Mouse (Mus musculus) common myeloid progenitor, adult 5-6 weeks (primary cell): ENCODE data around the gene Erbb3. TPM values are rescaled to one million over a fixed set of nuclear protein-coding genes. Genes with fewer than 3 reads are reported as not detected.
"Not testable (repeated sequence)": the region's sequence is repeated elsewhere in the genome, so short reads cannot be mapped to it uniquely, and the experiment has no call there.

Experiments
- ATAC-seq: replicated peaks from 2 replicates; pipeline ENCODE4 v1.8.0; 2016; ENCODE audit warnings: low read depth, mild to moderate bottlenecking, moderate TSS enrichment, inconsistent platforms; ENCODE audit not compliant: poor library complexity, severe bottlenecking
- total RNA-seq: library from RNA; stranded (forward); fragments of 200-1000, 187-1606 nt; gene quantifications from 2 replicates; pipeline ENCODE4 v1.2.3, GENCODE M21; 2017

Erbb3 gene
- total RNA-seq, 1 experiment from 2014 or later, result 1.8 TPM

DNA sequence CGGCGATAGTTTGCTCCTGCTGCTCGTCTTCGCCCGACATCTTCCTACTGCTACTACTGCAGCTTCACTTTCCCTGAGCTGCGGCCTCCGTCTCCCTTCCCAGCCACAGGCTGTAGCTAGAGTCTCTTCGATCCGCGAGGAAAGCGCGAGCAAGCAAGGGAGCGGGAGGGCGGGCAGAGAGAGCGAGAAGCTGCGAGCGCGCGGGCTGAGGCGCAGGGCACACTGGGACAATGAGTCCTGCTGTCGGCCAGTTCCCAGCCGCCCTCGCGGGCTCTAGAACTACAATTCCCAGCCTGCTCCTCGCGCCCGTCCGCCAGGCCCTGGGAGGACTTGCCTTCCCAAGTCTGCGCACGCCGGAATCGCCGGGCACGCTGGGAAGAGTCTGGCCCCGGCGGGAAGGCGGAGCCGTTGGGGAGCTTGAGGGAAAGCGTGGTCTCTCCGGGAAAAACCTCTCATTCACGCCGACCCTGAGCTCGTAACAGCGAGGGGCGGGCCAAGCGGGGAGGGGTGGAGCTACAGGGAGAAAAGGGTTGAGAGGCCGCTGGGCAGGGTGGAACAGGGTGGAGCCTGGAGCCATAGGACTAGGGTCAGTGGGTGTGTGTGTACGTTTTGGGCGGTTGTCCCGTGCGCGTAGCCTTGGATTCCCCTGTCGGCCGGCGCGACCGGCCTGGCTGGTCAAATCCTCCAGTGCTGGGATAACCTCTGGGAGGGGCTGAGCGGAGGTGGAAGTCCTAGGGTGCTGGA lies 23.5 kb downstream of the Erbb3 start, which contains the start of gene Pa2g4:
Gene Pa2g4 (minus strand): TSS at position 200 of the 744 bp plus-strand sequence.
- peak; percentile 93 for ATAC-seq

- peak; percentile 30 for ATAC-seq
Observed at GRCm38 (mm10) chr10:128565206-128565787, 24.2 kb downstream of the Erbb3 start.

GRCm38 (mm10) chr10:128563544-128563943 lies 25.9 kb downstream of the Erbb3 start:
- ATAC-seq, result no peak

DNA sequence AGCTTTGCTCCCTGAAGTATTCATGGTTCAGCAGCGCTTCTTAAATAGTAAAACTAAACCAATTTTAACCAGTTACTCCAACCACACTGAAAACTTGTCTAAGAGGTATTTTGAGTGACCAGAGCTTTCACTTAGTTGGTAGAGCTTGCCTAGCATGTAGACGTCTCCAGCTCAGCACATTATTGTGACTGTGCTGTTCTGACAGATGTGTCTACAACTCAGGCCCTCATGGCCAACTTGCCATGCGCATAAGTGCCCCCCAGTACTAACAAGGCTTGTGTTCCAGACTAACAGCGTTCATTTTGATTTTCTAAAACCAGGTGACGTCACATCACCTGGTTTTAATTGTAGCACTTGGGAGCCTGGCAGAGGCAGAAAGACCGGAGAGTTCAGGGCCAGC lies 32.5 kb downstream of the Erbb3 start:
- ATAC-seq, result no peak

DNA sequence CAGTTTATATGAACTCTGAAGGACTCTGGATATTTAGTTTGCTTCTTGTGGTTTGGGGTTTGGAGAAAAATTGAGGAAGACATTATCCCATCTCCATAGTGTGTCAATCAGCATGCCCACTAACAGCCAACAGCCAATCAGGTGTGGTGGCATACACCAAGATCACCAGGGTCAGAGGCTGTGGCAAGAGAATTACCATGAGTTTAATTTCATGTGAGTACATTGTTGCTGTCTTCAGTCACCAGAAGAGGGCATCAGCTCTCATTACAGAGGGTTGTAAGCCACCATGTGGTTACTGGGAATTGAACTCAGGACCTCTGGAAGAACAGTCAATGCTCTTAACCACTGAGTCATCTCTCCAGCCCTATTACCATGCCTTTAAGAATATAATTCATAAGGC lies 33.2 kb downstream of the Erbb3 start:
- peak; percentile 66; the same call in 1 of the 2 replicates for ATAC-seq

DNA sequence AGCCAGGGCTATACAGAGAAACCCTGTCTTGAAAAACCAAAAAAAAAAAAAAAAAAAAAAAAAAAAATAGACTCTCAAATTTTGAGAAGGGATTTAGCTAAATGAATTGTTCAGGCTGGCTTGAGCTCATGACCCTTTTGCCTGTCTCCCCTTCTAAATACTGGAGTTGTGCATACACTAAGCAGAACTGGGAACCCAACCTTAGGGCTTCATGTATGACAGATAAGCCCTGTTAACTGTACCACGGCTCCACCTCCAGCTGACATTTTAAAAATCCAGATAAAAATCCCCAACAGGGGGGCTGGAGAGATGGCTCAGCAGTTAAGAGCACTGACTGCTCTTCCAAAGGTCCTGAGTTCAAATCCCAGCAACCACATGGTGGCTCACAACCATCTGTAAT lies 33.9 kb downstream of the Erbb3 start:
- not testable (repeated sequence) for ATAC-seq

GRCm38 (mm10) chr10:128550144-128550823 lies 39.2 kb downstream of the Erbb3 start:
- not testable (repeated sequence) for ATAC-seq

GRCm38 (mm10) chr10:128549682-128550057 lies 39.8 kb downstream of the Erbb3 start:
- ATAC-seq, result not testable (repeated sequence)

GRCm38 (mm10) chr10:128548947-128549681 lies 40.3 kb downstream of the Erbb3 start, which contains the start of gene Rpl41:
TSS of gene Rpl41 (minus strand) at chr10:128549305.
- ATAC-seq, result peak; percentile 74

- ATAC-seq, result not testable (repeated sequence)
Observed at GRCm38 (mm10) chr10:128548051-128548791, 41.2 kb downstream of the Erbb3 start.

DNA sequence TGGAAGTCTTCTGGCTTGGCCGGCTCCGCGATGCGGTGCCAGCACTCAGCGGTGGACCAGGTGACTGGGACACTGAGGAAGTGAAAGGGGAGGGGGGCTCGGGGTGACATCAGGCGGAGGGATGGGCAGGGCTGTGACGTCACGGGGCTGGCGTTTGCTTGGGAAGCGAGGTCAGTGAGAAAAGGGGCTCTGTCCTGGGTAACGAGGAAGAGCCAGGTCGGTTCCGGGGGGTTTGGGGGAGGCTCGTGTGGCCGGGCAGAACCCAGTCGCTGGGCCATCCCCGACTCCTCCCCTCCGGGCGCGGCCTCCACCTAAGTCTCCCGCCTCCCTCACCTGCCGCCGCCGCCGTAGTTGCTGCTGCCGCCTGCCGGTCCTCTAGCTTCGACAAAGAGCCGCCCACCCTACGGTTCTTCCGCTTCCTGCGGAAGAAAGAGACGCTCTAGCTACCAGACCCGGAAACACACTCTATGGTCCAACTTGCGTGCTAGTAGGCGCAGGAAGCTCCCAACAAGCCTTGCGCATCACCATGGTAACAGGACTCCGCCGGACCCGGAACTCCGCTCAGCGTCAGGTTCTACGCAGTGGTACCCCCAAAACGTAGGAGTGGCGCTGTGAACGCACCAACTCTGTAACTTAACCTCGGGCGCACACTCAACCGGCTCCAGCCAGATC lies 42.0 kb downstream of the Erbb3 start, which contains the start of gene Zc3h10:
Gene Zc3h10 (minus strand): TSS at position 414 of the 672 bp plus-strand sequence.
- ATAC-seq, result peak; percentile 72

DNA sequence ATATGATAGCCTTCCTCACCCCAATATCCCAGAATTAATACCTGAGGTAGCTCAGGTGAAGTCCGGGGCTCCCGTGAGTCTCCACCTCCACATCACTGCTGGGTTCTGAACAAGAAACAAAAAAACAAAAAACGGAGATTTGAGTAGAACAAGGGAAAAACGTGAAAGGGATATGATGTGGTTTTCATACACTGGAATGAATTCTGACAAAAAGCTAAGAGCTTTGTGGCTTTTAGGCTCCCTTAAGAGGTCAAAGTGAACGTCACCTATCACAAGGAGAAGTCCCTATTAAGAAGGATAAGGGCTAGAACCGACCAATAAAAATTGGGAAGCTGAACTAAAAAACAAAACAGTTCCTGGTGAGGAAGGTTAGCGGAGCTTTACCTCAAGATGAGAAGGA lies 42.7 kb downstream of the Erbb3 start:
- no peak for ATAC-seq

- ATAC-seq, result 0 out of 2 replicates have a peak, but pooled peaks have one; percentile 16
Observed at GRCm38 (mm10) chr10:128546361-128546760, 43.1 kb downstream of the Erbb3 start.

GRCm38 (mm10) chr10:128545570-128545898 lies 43.9 kb downstream of the Erbb3 start:
- ATAC-seq, result no peak

- ATAC-seq, result no peak
Observed at GRCm38 (mm10) chr10:128544674-128545569, 44.5 kb downstream of the Erbb3 start.

DNA sequence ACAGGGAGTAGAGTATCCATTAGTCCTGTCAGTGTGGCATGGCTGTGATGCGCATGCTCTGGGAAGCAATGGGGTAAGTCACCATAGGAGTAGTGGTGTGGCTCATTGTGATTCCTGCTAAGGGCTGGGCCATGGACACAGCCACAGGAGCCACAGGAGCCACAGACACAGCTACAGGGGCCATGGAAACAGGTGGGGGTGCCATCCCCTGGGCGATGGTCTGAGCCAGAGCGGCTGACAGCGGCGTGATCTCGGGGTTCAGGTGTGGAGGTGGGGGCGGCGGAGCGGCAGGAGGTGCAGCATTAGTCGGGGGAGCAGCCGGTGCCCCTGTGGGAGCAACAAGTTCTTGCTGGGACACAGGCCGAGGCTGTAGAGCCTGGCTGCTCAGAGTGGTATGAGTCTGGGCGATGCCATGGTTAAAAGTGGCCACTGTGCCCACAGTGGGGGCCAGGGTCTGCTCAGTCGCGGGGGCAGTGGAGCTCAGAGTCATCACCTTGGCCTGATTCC lies 45.2 kb downstream of the Erbb3 start:
- no peak for ATAC-seq

GRCm38 (mm10) chr10:128543100-128543499 lies 46.4 kb downstream of the Erbb3 start:
- ATAC-seq, result no peak

DNA sequence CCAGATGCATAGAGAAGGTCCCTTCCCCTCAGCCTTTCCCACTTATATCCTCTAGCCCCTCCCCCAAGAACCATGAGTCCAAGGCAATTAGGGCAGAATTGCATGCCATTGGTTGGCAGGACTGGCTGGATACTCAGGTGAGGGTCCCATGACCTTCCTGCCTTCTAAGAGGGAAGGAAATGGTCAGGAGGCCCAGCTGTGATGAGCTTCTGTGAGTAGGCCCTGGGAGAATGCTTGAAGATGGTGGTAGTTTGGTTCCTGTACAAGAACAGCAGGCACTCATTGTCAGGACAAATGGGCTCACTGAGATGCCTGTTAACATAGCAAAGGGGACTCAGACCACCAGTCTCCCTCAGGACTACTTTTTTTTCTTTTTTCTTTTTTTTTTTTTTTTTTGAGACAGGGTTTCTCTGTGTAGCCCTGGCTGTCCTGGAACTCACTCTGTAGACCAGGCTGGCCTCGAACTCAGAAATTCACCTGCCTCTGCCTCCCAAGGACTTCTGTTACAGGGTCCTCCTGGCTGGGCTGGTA lies 51.0 kb downstream of the Erbb3 start:
- no peak for ATAC-seq
